ENCODE assay signal across 31 mouse cellular contexts in genomic region chr10:120853816-120854215, GRCm38 (mm10). TPM values are rescaled to one million over a fixed set of nuclear protein-coding genes. Genes with fewer than 3 reads are reported as not detected.
DNase-seq lines count a peak whose midpoint lies in the region; ATAC-seq and TF ChIP-seq lines count a peak whose summit lies in the region.
"Had no signal": no experiment of that assay in that cellular context is flagged by ENCODE, and none has a peak within 500 bp of the region (broad histone marks: within the 10 kb centered on the region; RNA-seq: fewer than 3 reads in every experiment).

No protein-coding gene starts in this region.

- no peak; the same call in 1 of the 2 replicates for ATAC-seq in forebrain, embryonic 11.5 days (replicated peaks; ENCODE audit: low FRiP score)
- no peak for ATAC-seq in forebrain, postnatal 0 days
- ATAC-seq in midbrain, embryonic 11.5 days (ENCODE audit: low FRiP score): no peak
- no peak for ATAC-seq in embryonic facial prominence, embryonic 14.5 days (ENCODE audit: low read depth)
- ATAC-seq in erythroid progenitor cell, adult 5-6 weeks (replicated peaks; ENCODE audit: low FRiP score, poor library complexity, severe bottlenecking): no peak
- ATAC-seq: midbrain, embryonic 15.5 days; Patski had no signal

- H3K9ac ChIP-seq in forebrain, embryonic 11.5 days (ENCODE audit: low read length): no peak overlapping the region
- H3K9ac ChIP-seq in forebrain, postnatal 0 days: no peak overlapping the region
- H3K9ac ChIP-seq in midbrain, embryonic 11.5 days (ENCODE audit: low read length): no peak overlapping the region
- H3K9ac ChIP-seq in embryonic facial prominence, embryonic 14.5 days (ENCODE audit: low read depth, low read length): 0 out of 2 replicates have a peak overlapping the region, but pooled peaks have one; percentile 16
- H3K9ac ChIP-seq: embryonic facial prominence, embryonic 15.5 days; heart, embryonic 12.5 days; hindbrain, embryonic 15.5 days; limb, embryonic 15.5 days; liver, embryonic 13.5 days; midbrain, embryonic 15.5 days; neural tube, embryonic 15.5 days had no signal

- 20% methylated on average over 9 of the region's 9 CpGs for WGBS in forebrain, embryonic 11.5 days
- 24% methylated on average over 9 of the region's 9 CpGs for WGBS in forebrain, postnatal 0 days
- 67% methylated on average over 9 of the region's 9 CpGs for WGBS in midbrain, embryonic 10.5 days
- 62% methylated on average over 9 of the region's 9 CpGs for WGBS in midbrain, embryonic 11.5 days
- 22% methylated on average over 9 of the region's 9 CpGs for WGBS in embryonic facial prominence, embryonic 14.5 days

- H3K4me3 ChIP-seq in forebrain, embryonic 11.5 days (ENCODE audit: low read depth, low read length): no peak overlapping the region
- no peak overlapping the region for H3K4me3 ChIP-seq in forebrain, postnatal 0 days (ENCODE audit: low read depth, low read length)
- H3K4me3 ChIP-seq in midbrain, embryonic 10.5 days: no peak overlapping the region
- no peak overlapping the region for H3K4me3 ChIP-seq in midbrain, embryonic 11.5 days (ENCODE audit: low read depth, low read length)
- H3K4me3 ChIP-seq in embryonic facial prominence, embryonic 14.5 days (ENCODE audit: low read depth, low read length): no peak overlapping the region
- H3K4me3 ChIP-seq: embryonic facial prominence, embryonic 15.5 days; gastrocnemius, adult 2 months; heart, adult 2 months; heart, embryonic 12.5 days; hindbrain, embryonic 15.5 days; limb, embryonic 15.5 days; liver, embryonic 13.5 days; midbrain, embryonic 15.5 days; neural tube, embryonic 15.5 days had no signal

- no peak overlapping the region for H3K4me2 ChIP-seq in forebrain, embryonic 11.5 days (ENCODE audit: low read depth, low read length, severe bottlenecking)
- no peak overlapping the region for H3K4me2 ChIP-seq in forebrain, postnatal 0 days (ENCODE audit: low read depth)
- no peak overlapping the region for H3K4me2 ChIP-seq in midbrain, embryonic 11.5 days
- H3K4me2 ChIP-seq in embryonic facial prominence, embryonic 14.5 days (ENCODE audit: low read depth, low read length): peak overlapping the region; percentile 11; the same call in 1 of the 2 replicates
- H3K4me2 ChIP-seq: embryonic facial prominence, embryonic 15.5 days; heart, embryonic 12.5 days; hindbrain, embryonic 15.5 days; limb, embryonic 15.5 days; liver, embryonic 13.5 days; midbrain, embryonic 15.5 days had no signal

- peaks cover 30% of the 10 kb centered on the region for H3K4me1 ChIP-seq in forebrain, embryonic 11.5 days (replicated peaks; ENCODE audit: control insufficient read depth, insufficient read depth, low read length)
- H3K4me1 ChIP-seq in forebrain, postnatal 0 days (ENCODE audit: insufficient read depth): no peaks in the 10 kb centered on the region
- H3K4me1 ChIP-seq in midbrain, embryonic 10.5 days: peaks cover 37% of the 10 kb centered on the region
- H3K4me1 ChIP-seq in midbrain, embryonic 11.5 days (ENCODE audit: control insufficient read depth, insufficient read depth, low read length): no peaks in the 10 kb centered on the region
- H3K4me1 ChIP-seq in embryonic facial prominence, embryonic 14.5 days (ENCODE audit: control insufficient read depth, insufficient read depth, low read length): peaks cover 62% of the 10 kb centered on the region
- H3K4me1 ChIP-seq: liver, embryonic 13.5 days had no signal

- H3K9me3 ChIP-seq in forebrain, embryonic 11.5 days (ENCODE audit: control insufficient read depth, low read length): no peaks in the 10 kb centered on the region
- no peaks in the 10 kb centered on the region for H3K9me3 ChIP-seq in forebrain, postnatal 0 days (ENCODE audit: low read length)
- H3K9me3 ChIP-seq in midbrain, embryonic 10.5 days (replicated peaks): no peaks in the 10 kb centered on the region
- no peaks in the 10 kb centered on the region for H3K9me3 ChIP-seq in midbrain, embryonic 11.5 days (ENCODE audit: control insufficient read depth, low read length)
- no peaks in the 10 kb centered on the region for H3K9me3 ChIP-seq in embryonic facial prominence, embryonic 14.5 days (ENCODE audit: control insufficient read depth, low read length)
- H3K9me3 ChIP-seq: embryonic facial prominence, embryonic 15.5 days; heart, embryonic 12.5 days; hindbrain, embryonic 15.5 days; limb, embryonic 15.5 days; liver, embryonic 13.5 days; midbrain, embryonic 15.5 days; neural tube, embryonic 15.5 days had no signal

- no peaks in the 10 kb centered on the region for H3K36me3 ChIP-seq in forebrain, embryonic 11.5 days (ENCODE audit: control insufficient read depth, insufficient read depth, low read length)
- no peaks in the 10 kb centered on the region for H3K36me3 ChIP-seq in forebrain, postnatal 0 days (ENCODE audit: insufficient read depth)
- no peaks in the 10 kb centered on the region for H3K36me3 ChIP-seq in midbrain, embryonic 10.5 days
- H3K36me3 ChIP-seq in midbrain, embryonic 11.5 days (ENCODE audit: control insufficient read depth, insufficient read depth, low read length): no peaks in the 10 kb centered on the region
- no peaks in the 10 kb centered on the region for H3K36me3 ChIP-seq in embryonic facial prominence, embryonic 14.5 days (ENCODE audit: control insufficient read depth, insufficient read depth, low read length)
- H3K36me3 ChIP-seq: embryonic facial prominence, embryonic 15.5 days; hindbrain, embryonic 15.5 days; limb, embryonic 15.5 days; liver, embryonic 13.5 days; midbrain, embryonic 15.5 days; neural tube, embryonic 15.5 days had no signal

- no peak for DNase-seq in forebrain, embryonic 11.5 days (ENCODE audit: low spot score)
- no peak for DNase-seq in forebrain, postnatal 0 days
- DNase-seq in midbrain, embryonic 10.5 days (ENCODE audit: low spot score): no peak
- DNase-seq in midbrain, embryonic 11.5 days (ENCODE audit: low spot score, missing footprints): no peak
- peak; percentile 66 for DNase-seq in embryonic facial prominence, embryonic 14.5 days (ENCODE audit: low spot score)
- DNase-seq in lung, adult 18-20 months: no peak
- no peak for DNase-seq in left cerebral cortex, adult 8-10 months (ENCODE audit: low spot score in 2 of 2)
- DNase-seq: adrenal gland, postnatal 10 days; cerebellum, adult 9-10 months; cerebellum, postnatal 36 days; gastrocnemius, adult 2 months; gastrocnemius, postnatal 36 days; heart, adult 2 months; kidney, adult 9 months; kidney, postnatal 10 days; layer of hippocampus, postnatal 36 days; liver, embryonic 13.5 days; lung, adult 2 months; lung, postnatal 10 days; retina, postnatal 1 day; right cerebral cortex, postnatal 14 days; thymus, postnatal 25 days had no signal

- peak overlapping the region; percentile 88 for H3K27ac ChIP-seq in forebrain, embryonic 11.5 days (ENCODE audit: low read depth, low read length)
- H3K27ac ChIP-seq in forebrain, postnatal 0 days (ENCODE audit: low read depth, low read length): no peak overlapping the region
- 0 out of 2 replicates have a peak overlapping the region, but pooled peaks have one; percentile 63 for H3K27ac ChIP-seq in midbrain, embryonic 10.5 days (replicated peaks)
- H3K27ac ChIP-seq in midbrain, embryonic 11.5 days (ENCODE audit: low read depth, low read length): no peak overlapping the region
- H3K27ac ChIP-seq in embryonic facial prominence, embryonic 14.5 days (replicated peaks; ENCODE audit: low read depth, low read length): 0 out of 2 replicates have a peak overlapping the region, but pooled peaks have one; percentile 13
- H3K27ac ChIP-seq: embryonic facial prominence, embryonic 15.5 days; gastrocnemius, adult 2 months; heart, adult 2 months; hindbrain, embryonic 15.5 days; limb, embryonic 15.5 days; liver, embryonic 13.5 days; macrophage; midbrain, embryonic 15.5 days; neural tube, embryonic 15.5 days had no signal

- H3K27me3 ChIP-seq in forebrain, embryonic 11.5 days (ENCODE audit: control insufficient read depth, insufficient read depth, low read length): no peaks in the 10 kb centered on the region
- peaks cover 3% of the 10 kb centered on the region for H3K27me3 ChIP-seq in forebrain, postnatal 0 days (ENCODE audit: insufficient read depth, low read length)
- peaks cover 4% of the 10 kb centered on the region; the same call in 1 of the 2 replicates for H3K27me3 ChIP-seq in midbrain, embryonic 10.5 days (ENCODE audit: low read depth, poor library complexity, severe bottlenecking)
- H3K27me3 ChIP-seq in midbrain, embryonic 11.5 days (ENCODE audit: control insufficient read depth, insufficient read depth, low read length): no peaks in the 10 kb centered on the region
- H3K27me3 ChIP-seq in embryonic facial prominence, embryonic 14.5 days (replicated peaks; ENCODE audit: control insufficient read depth, insufficient read depth, low read length): no peaks in the 10 kb centered on the region
- H3K27me3 ChIP-seq: embryonic facial prominence, embryonic 15.5 days; heart, embryonic 12.5 days; hindbrain, embryonic 15.5 days; limb, embryonic 15.5 days; liver, embryonic 13.5 days; midbrain, embryonic 15.5 days; neural tube, embryonic 15.5 days; Patski had no signal

- TF ChIP-seq CTCF in forebrain, postnatal 0 days (IDR thresholded peaks at IDR 0.05; ENCODE audit: low read depth): no peak

RNA-seq across cellular contexts. Expression of gene Msrb3, which starts 45.1 kb away (rescaled TPM):
- 6.1 and 8.2 TPM in 2 replicates for polyA plus RNA-seq in forebrain, embryonic 11.5 days (2014; fragmentation: Nextera tagmentation; extraction: Ambion mirVana)
- 3.2 and 6.1 TPM in 2 replicates for total RNA-seq in forebrain, postnatal 0 days (2014; rRNA removed)
- 0.67 and 1.5 TPM in 2 replicates for polyA plus RNA-seq in forebrain, postnatal 0 days (2015; fragmentation: Nextera tagmentation; extraction: Ambion mirVana)
- 3.2 TPM in 2 replicates for polyA plus RNA-seq in midbrain, embryonic 10.5 days (2016; fragmentation: Nextera tagmentation; extraction: Ambion mirVana)
- 3.9 and 4.6 TPM in 2 replicates for polyA plus RNA-seq in midbrain, embryonic 11.5 days (2014; fragmentation: Nextera tagmentation; extraction: Ambion mirVana)
- 10.1 and 13.6 TPM in 2 replicates for polyA plus RNA-seq in embryonic facial prominence, embryonic 14.5 days (2014; fragmentation: Nextera tagmentation; extraction: Ambion mirVana)
- total RNA-seq in erythroid progenitor cell, adult 5-6 weeks (2015; ENCODE audit: low replicate concordance): not detected in 2 replicates
- 0.30 and 0.64 TPM in 2 replicates for total RNA-seq in erythroid progenitor cell, adult 5-6 weeks (2017; ENCODE audit: low replicate concordance)
- total RNA-seq in left cerebral cortex, adult 8-10 months (2022): 1 to 10 TPM; 5.4 to 6.6 (median 6.2) TPM

Comparison
In these comparisons a context has a peak if more than half of its experiments do, and no peak if none do; other contexts are left out.
1. H3K27ac ChIP-seq: peak in forebrain, embryonic 11.5 days (single experiment), midbrain, embryonic 10.5 days (single experiment) and embryonic facial prominence, embryonic 14.5 days (single experiment); none in forebrain, postnatal 0 days (single experiment) and midbrain, embryonic 11.5 days (single experiment).